Mouse (Mus musculus) spleen, postnatal 10 days (tissue): Measurements from ENCODE around the gene Kynu.

ENCODE experiments used
- DNase-seq, 2 experiments: peaks; one replicate each; pipeline ENCODE4 v3.0.0; 2021 to 2022; ENCODE audit warnings: low spot score in 2 of 2

Gene Kynu

GRCm38 (mm10) chr2:43646962-43647361 lies 91.8 kb downstream of the Kynu start:
- no peak for DNase-seq

- no peak for DNase-seq
These were observed 114.5 kb downstream of the Kynu start for GRCm38 (mm10) chr2:43669588-43669987.

- DNase-seq, result peak; percentile 16 to 62
These were observed 118.5 kb downstream of the Kynu start for GRCm38 (mm10) chr2:43673619-43674018.

- no peak for DNase-seq
These were observed 119.0 kb downstream of the Kynu start for GRCm38 (mm10) chr2:43674098-43674497.

GRCm38 (mm10) chr2:43675277-43675676 lies 120.1 kb downstream of the Kynu start:
- no peak for DNase-seq

- DNase-seq, result no peak
These were observed 135.3 kb downstream of the Kynu start for GRCm38 (mm10) chr2:43690402-43690801.

GRCm38 (mm10) chr2:43691290-43691689 lies 136.2 kb downstream of the Kynu start:
- DNase-seq, result no peak

- no peak for DNase-seq
These were observed 140.5 kb downstream of the Kynu start for GRCm38 (mm10) chr2:43695635-43696034.

GRCm38 (mm10) chr2:43712611-43713138 lies 157.5 kb downstream of the Kynu start:
- no peak for DNase-seq

- peak; percentile 39 to 64 for DNase-seq
These were observed 167.4 kb downstream of the Kynu start for GRCm38 (mm10) chr2:43722446-43723103.

GRCm38 (mm10) chr2:43723104-43723541 lies 168.0 kb downstream of the Kynu start:
- DNase-seq, result no peak

- no peak for DNase-seq
These were observed 172.1 kb downstream of the Kynu start for GRCm38 (mm10) chr2:43727181-43727580.

GRCm38 (mm10) chr2:43727693-43728092 lies 172.6 kb downstream of the Kynu start:
- DNase-seq, result peak in 1 of 2 experiments; percentile 28

- DNase-seq, result no peak
These were observed 173.7 kb downstream of the Kynu start for GRCm38 (mm10) chr2:43728831-43729230.
